Mouse (Mus musculus) gastrocnemius, postnatal 4 days (tissue): Measurements from ENCODE around the gene Cyp11a1. TPM values are rescaled to one million over a fixed set of nuclear protein-coding genes. Genes with fewer than 3 reads are reported as not detected.

Experiments used
- DNase-seq, 2 experiments: peaks; one replicate each; pipeline ENCODE4 v3.0.0; 2021 to 2022; ENCODE audit warnings: low spot score in 2 of 2, mixed read lengths in 2 of 2
- total RNA-seq, 2 experiments: library from RNA; stranded (reverse); gene quantifications; 2 replicates each; pipeline ENCODE4 v1.2.3; 2021

Gene Cyp11a1
- total RNA-seq, 2 experiments from 2014 or later, result 5.4 TPM

GRCm38 (mm10) chr9:58040977-58041376, 34.8 kb downstream of the Cyp11a1 start:
- no peak for DNase-seq

GRCm38 (mm10) chr9:58042391-58042790, 36.2 kb downstream of the Cyp11a1 start:
- DNase-seq, result no peak

GRCm38 (mm10) chr9:58043496-58044017, 37.3 kb downstream of the Cyp11a1 start:
- DNase-seq, result peak; percentile 63 to 84

- no peak for DNase-seq
Measured at GRCm38 (mm10) chr9:58044828-58045227, 38.6 kb downstream of the Cyp11a1 start.

- DNase-seq, result no peak
Measured at GRCm38 (mm10) chr9:58045646-58046045, 39.4 kb downstream of the Cyp11a1 start.

- no peak for DNase-seq
Measured at GRCm38 (mm10) chr9:58047061-58047460, 40.9 kb downstream of the Cyp11a1 start.

- no peak for DNase-seq
Measured at GRCm38 (mm10) chr9:58048621-58049020, 42.4 kb downstream of the Cyp11a1 start.

GRCm38 (mm10) chr9:58049186-58049585, 43.0 kb downstream of the Cyp11a1 start:
- DNase-seq, result no peak

GRCm38 (mm10) chr9:58049861-58050260, 43.6 kb downstream of the Cyp11a1 start:
- no peak for DNase-seq

- DNase-seq, result no peak
Measured at GRCm38 (mm10) chr9:58051937-58052336, 45.7 kb downstream of the Cyp11a1 start.

- peak in 1 of 2 experiments; percentile 52 for DNase-seq
Measured at GRCm38 (mm10) chr9:58053102-58053501, 46.9 kb downstream of the Cyp11a1 start.

- no peak for DNase-seq
Measured at GRCm38 (mm10) chr9:58053544-58053943, 47.3 kb downstream of the Cyp11a1 start.

GRCm38 (mm10) chr9:58054032-58054431, 47.8 kb downstream of the Cyp11a1 start:
- DNase-seq, result no peak

- DNase-seq, result no peak
Measured at GRCm38 (mm10) chr9:58055666-58056065, 49.5 kb downstream of the Cyp11a1 start.

- no peak for DNase-seq
Measured at GRCm38 (mm10) chr9:58059920-58060319, 53.7 kb downstream of the Cyp11a1 start.

- DNase-seq, result peak; percentile 56 to 80
Measured at GRCm38 (mm10) chr9:58060677-58061667, 54.8 kb downstream of the Cyp11a1 start.

GRCm38 (mm10) chr9:58063531-58063930, 57.3 kb downstream of the Cyp11a1 start, which contains the start of gene Stra6:
Stra6 (plus strand) TSS chr9:58063788.
- DNase-seq, result no peak

GRCm38 (mm10) chr9:58065532-58065931, 59.3 kb downstream of the Cyp11a1 start:
- DNase-seq, result no peak

- no peak for DNase-seq
Measured at GRCm38 (mm10) chr9:58065977-58066730, 59.9 kb downstream of the Cyp11a1 start.

GRCm38 (mm10) chr9:58066731-58067095, 60.5 kb downstream of the Cyp11a1 start:
- no peak for DNase-seq

GRCm38 (mm10) chr9:58067546-58067945, 61.3 kb downstream of the Cyp11a1 start:
- DNase-seq, result no peak

- DNase-seq, result no peak
Measured at GRCm38 (mm10) chr9:58074561-58074960, 68.3 kb downstream of the Cyp11a1 start.
